Mouse (Mus musculus): ENCODE measurements around the gene Snx9.

- no peak for TF ChIP-seq GATA1 (IDR thresholded peaks at IDR 0.05; ENCODE audit: borderline replicate concordance, low read length)
- TF ChIP-seq FLI1 (IDR thresholded peaks at IDR 0.05; ENCODE audit: low read length) = no peak
These were observed 29.6 kb downstream of the Snx9 start for GRCm38 (mm10) chr17:5870696-5871095.
